Mouse (Mus musculus) midbrain, embryonic 16.5 days (tissue): ENCODE measurements around the gene Cep68. TPM values are rescaled to one million over a fixed set of nuclear protein-coding genes. Genes with fewer than 3 reads are reported as not detected.

Experiments used
- ATAC-seq: fragments of 200-750 bp; cut with Nextera tagmentation; 2 replicates; pipeline ENCODE4 v1.8.0; 2017; ENCODE audit warnings: moderate TSS enrichment
- H3K27ac ChIP-seq: fragments of 300-500 bp; sonication (generic); 2 replicates; pipeline ENCODE4 v1.5.1; 2014; ENCODE audit warnings: mild to moderate bottlenecking, low read length, mixed read lengths
- H3K27me3 ChIP-seq: fragments of 300-500 bp; sonication (generic); 2 replicates; pipeline ENCODE4 v1.6.1; 2014; ENCODE audit warnings: low read depth, low read length, mixed read lengths; ENCODE audit not compliant: control insufficient read depth, insufficient read depth
- H3K36me3 ChIP-seq: fragments of 300-500 bp; sonication (generic); 2 replicates; pipeline ENCODE4 v1.6.1; 2014; ENCODE audit warnings: mild to moderate bottlenecking, low read length, moderate library complexity, mixed read lengths; ENCODE audit not compliant: control insufficient read depth, insufficient read depth
- H3K4me1 ChIP-seq: fragments of 300-500 bp; sonication (generic); 2 replicates; pipeline ENCODE4 v1.6.1; 2014; ENCODE audit warnings: mild to moderate bottlenecking, low read length, mixed read lengths; ENCODE audit not compliant: control insufficient read depth, insufficient read depth
- H3K4me2 ChIP-seq: fragments of 300-500 bp; sonication (generic); 2 replicates; pipeline ENCODE4 v1.6.1; 2014; ENCODE audit warnings: mild to moderate bottlenecking, low read length, mixed read lengths
- H3K4me3 ChIP-seq: fragments of 300-500 bp; sonication (generic); 2 replicates; pipeline ENCODE4 v1.5.1; 2014; ENCODE audit warnings: low read depth, mild to moderate bottlenecking, low read length, moderate library complexity, mixed read lengths
- H3K9ac ChIP-seq: fragments of 300-500 bp; sonication (generic); 2 replicates; pipeline ENCODE4 v1.6.1; 2014; ENCODE audit warnings: low read depth, low read length, mixed read lengths
- H3K9me3 ChIP-seq: fragments of 300-500 bp; sonication (generic); replicated peaks from 2 replicates; pipeline ENCODE4 v1.6.1; 2014; ENCODE audit warnings: mild to moderate bottlenecking, low read length, mixed read lengths; ENCODE audit not compliant: control insufficient read depth, poor library complexity, severe bottlenecking
- WGBS: fragments of 180-500 bp; shearing (Covaris S2); extraction: QIAGEN DNeasy Blood & Tissue Kit; methylation state at CpG from one replicate; pipeline ENCODE4 v1.1.7; 2014; 5-methylcytosine and 5-hydroxymethylcytosine counted together
- polyA plus RNA-seq: library from polyadenylated mRNA; unstranded; fragments of >200 nt; fragmentation: Nextera tagmentation; extraction: Ambion mirVana; gene quantifications from 2 replicates; pipeline ENCODE4 v1.2.1, GENCODE M21; 2015

Cep68 gene
- polyA plus RNA-seq, 1 experiment from 2014 or later: 26.6 TPM

- WGBS: 92% methylated on average over 1 of the region's 1 CpGs
- Histone ChIP-seq H3K4me1 (no peaks in the 10 kb centered on the region; the same call in 1 of the 2 replicates), H3K36me3 (peaks cover 22% of the 10 kb centered on the region), H3K9me3 (no peaks in the 10 kb centered on the region), H3K4me3 (no peak overlapping the region), H3K4me2 (no peak overlapping the region), H3K27ac (no peak overlapping the region), H3K9ac (no peak overlapping the region), H3K27me3 (no peaks in the 10 kb centered on the region)
- no peak for ATAC-seq
Observed at GRCm38 (mm10) chr11:20217227-20217626, 32.0 kb downstream of the Cep68 start.

GRCm38 (mm10) chr11:20216415-20216814 is 32.8 kb downstream of the Cep68 start:
- ATAC-seq: no peak
- no peak overlapping the region for H3K27ac ChIP-seq
- no peaks in the 10 kb centered on the region for H3K9me3 ChIP-seq
- WGBS: 88% methylated on average over 4 of the region's 4 CpGs
- H3K9ac ChIP-seq: no peak overlapping the region
- no peaks in the 10 kb centered on the region for H3K27me3 ChIP-seq
- H3K4me2 ChIP-seq: no peak overlapping the region
- peaks cover 22% of the 10 kb centered on the region for H3K36me3 ChIP-seq
- no peaks in the 10 kb centered on the region; the same call in 1 of the 2 replicates for H3K4me1 ChIP-seq
- no peak overlapping the region for H3K4me3 ChIP-seq

- no peak overlapping the region for H3K4me3 ChIP-seq
- 83% methylated on average over 1 of the region's 1 CpGs for WGBS
- no peak for ATAC-seq
- no peak overlapping the region for H3K9ac ChIP-seq
- peaks cover 3% of the 10 kb centered on the region; the same call in 1 of the 2 replicates for H3K4me1 ChIP-seq
- H3K9me3 ChIP-seq: no peaks in the 10 kb centered on the region
- no peak overlapping the region for H3K4me2 ChIP-seq
- no peaks in the 10 kb centered on the region for H3K27me3 ChIP-seq
- peaks cover 20% of the 10 kb centered on the region for H3K36me3 ChIP-seq
- no peak overlapping the region for H3K27ac ChIP-seq
Observed at GRCm38 (mm10) chr11:20214779-20215178, 34.5 kb downstream of the Cep68 start.

- no peak overlapping the region for H3K4me2 ChIP-seq
- no peak overlapping the region for H3K9ac ChIP-seq
- 79% methylated on average over 2 of the region's 2 CpGs for WGBS
Observed at GRCm38 (mm10) chr11:20211838-20212237, 37.4 kb downstream of the Cep68 start.

DNA sequence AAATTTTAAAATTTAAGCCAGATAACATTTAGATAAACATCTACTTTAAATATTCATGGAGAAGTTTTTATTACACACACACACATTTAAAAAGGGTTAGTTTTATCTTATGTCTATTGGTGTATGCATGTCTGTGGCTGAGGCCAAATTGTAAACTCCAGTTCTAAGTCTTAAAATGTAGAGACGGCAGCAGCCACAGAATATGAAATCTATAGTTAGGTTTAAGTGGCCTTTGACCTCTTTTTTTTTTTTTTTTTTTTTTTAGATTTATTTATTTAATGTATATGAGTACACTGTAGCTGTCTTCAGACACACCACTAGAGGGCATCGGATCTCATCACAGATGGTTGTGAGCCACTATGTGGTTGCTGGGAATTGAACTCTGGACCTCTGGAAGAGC is 41.6 kb downstream of the Cep68 start:
- ATAC-seq: no peak
- WGBS: 85% methylated on average over 2 of the region's 2 CpGs
- Histone ChIP-seq H3K4me3 (no peak overlapping the region), H3K27ac (no peak overlapping the region), H3K9me3 (no peaks in the 10 kb centered on the region), H3K4me2 (no peak overlapping the region), H3K36me3 (no peaks in the 10 kb centered on the region), H3K4me1 (peaks cover 36% of the 10 kb centered on the region), H3K27me3 (no peaks in the 10 kb centered on the region), H3K9ac (no peak overlapping the region)

More at GRCm38 (mm10) chr11:20211838-20212237, 37.4 kb downstream of the Cep68 start:
- H3K27ac ChIP-seq: no peak overlapping the region
- peaks cover 4% of the 10 kb centered on the region; the same call in 1 of the 2 replicates for H3K4me1 ChIP-seq
- no peaks in the 10 kb centered on the region for H3K27me3 ChIP-seq
- no peaks in the 10 kb centered on the region for H3K9me3 ChIP-seq
- no peak for ATAC-seq
- no peak overlapping the region for H3K4me3 ChIP-seq
- H3K36me3 ChIP-seq: peaks cover 2% of the 10 kb centered on the region; the same call in 1 of the 2 replicates

GRCm38 (mm10) chr11:20206626-20207223 is 42.5 kb downstream of the Cep68 start:
- Histone ChIP-seq H3K4me2 (no peak overlapping the region), H3K4me3 (no peak overlapping the region), H3K27me3 (no peaks in the 10 kb centered on the region), H3K27ac (no peak overlapping the region), H3K9me3 (no peaks in the 10 kb centered on the region), H3K4me1 (peaks cover 40% of the 10 kb centered on the region), H3K36me3 (no peaks in the 10 kb centered on the region), H3K9ac (no peak overlapping the region)
- no peak for ATAC-seq
- 75% methylated on average over 2 of the region's 2 CpGs for WGBS

GRCm38 (mm10) chr11:20205538-20205937 is 43.7 kb downstream of the Cep68 start:
- H3K9me3 ChIP-seq: no peaks in the 10 kb centered on the region
- no peaks in the 10 kb centered on the region for H3K36me3 ChIP-seq
- no peak overlapping the region for H3K9ac ChIP-seq
- peaks cover 37% of the 10 kb centered on the region for H3K4me1 ChIP-seq
- H3K4me3 ChIP-seq: no peak overlapping the region
- WGBS: 82% methylated on average over 4 of the region's 4 CpGs
- H3K27me3 ChIP-seq: no peaks in the 10 kb centered on the region
- H3K27ac ChIP-seq: no peak overlapping the region
- ATAC-seq: no peak
- H3K4me2 ChIP-seq: no peak overlapping the region

GRCm38 (mm10) chr11:20204870-20205446 is 44.3 kb downstream of the Cep68 start:
- 82% methylated on average over 9 of the region's 9 CpGs for WGBS
- H3K4me1 ChIP-seq: peaks cover 37% of the 10 kb centered on the region
- H3K4me2 ChIP-seq: no peak overlapping the region
- ATAC-seq: no peak
- H3K27me3 ChIP-seq: no peaks in the 10 kb centered on the region
- H3K9ac ChIP-seq: no peak overlapping the region
- H3K36me3 ChIP-seq: no peaks in the 10 kb centered on the region
- no peak overlapping the region for H3K4me3 ChIP-seq
- no peak overlapping the region for H3K27ac ChIP-seq
- no peaks in the 10 kb centered on the region for H3K9me3 ChIP-seq

- no peak overlapping the region for H3K9ac ChIP-seq
- H3K27ac ChIP-seq: no peak overlapping the region
- no peaks in the 10 kb centered on the region for H3K27me3 ChIP-seq
- no peak overlapping the region for H3K4me3 ChIP-seq
- no peak for ATAC-seq
- H3K4me2 ChIP-seq: no peak overlapping the region
- WGBS: 77% methylated on average over 2 of the region's 2 CpGs
- no peaks in the 10 kb centered on the region for H3K36me3 ChIP-seq
- peaks cover 37% of the 10 kb centered on the region for H3K4me1 ChIP-seq
- H3K9me3 ChIP-seq: no peaks in the 10 kb centered on the region
Observed at GRCm38 (mm10) chr11:20204321-20204720, 44.9 kb downstream of the Cep68 start.
